Mouse (Mus musculus) left cerebral cortex, postnatal 36 days (tissue): ENCODE measurements around the gene Ptprt. TPM values are rescaled to one million over a fixed set of nuclear protein-coding genes. Genes with fewer than 3 reads are reported as not detected.
A peak's percentile ranks its signal among the peaks of the same experiment; 100 is the strongest.

ENCODE experiments used
- DNase-seq, 2 experiments: peaks; one replicate each; pipeline ENCODE4 v3.0.0; 2021 to 2022; ENCODE audit warnings: low spot score in 2 of 2, mixed read lengths in 1 of 2
- intact Hi-C: fragments of 180-260 bp; cut with DNase I; formaldehyde crosslinking; loops from one replicate; pipeline ENCODE4 v1.15.1; 2025
- total RNA-seq, 2 experiments: library from RNA; stranded (reverse); gene quantifications; 2 replicates each; pipeline ENCODE4 v1.2.3; 2021

Gene Ptprt
- total RNA-seq, 2 experiments from 2014 or later, result 97.5 to 97.9 TPM

DNA sequence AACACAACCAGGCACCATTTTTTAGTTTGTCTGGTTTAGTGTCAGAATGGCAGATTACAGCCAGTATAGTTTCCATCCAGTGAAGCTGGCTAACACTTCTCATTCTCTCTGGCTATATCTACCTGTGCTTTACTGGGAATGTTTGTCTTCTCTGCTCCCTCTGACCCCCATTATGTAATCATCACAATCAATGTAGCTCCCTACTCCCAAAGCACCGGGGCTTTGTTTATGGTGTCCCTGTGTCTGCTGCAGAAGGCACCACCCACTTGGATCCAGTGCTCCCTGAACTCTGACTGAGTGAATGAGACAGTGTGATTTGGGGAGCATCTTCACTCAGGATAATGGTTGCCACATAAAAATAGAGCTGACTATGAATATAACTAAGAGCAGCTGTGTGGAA lies 217.8 kb downstream of the Ptprt start:
- no peak for DNase-seq
- intact Hi-C loops, result no loop called here

DNA sequence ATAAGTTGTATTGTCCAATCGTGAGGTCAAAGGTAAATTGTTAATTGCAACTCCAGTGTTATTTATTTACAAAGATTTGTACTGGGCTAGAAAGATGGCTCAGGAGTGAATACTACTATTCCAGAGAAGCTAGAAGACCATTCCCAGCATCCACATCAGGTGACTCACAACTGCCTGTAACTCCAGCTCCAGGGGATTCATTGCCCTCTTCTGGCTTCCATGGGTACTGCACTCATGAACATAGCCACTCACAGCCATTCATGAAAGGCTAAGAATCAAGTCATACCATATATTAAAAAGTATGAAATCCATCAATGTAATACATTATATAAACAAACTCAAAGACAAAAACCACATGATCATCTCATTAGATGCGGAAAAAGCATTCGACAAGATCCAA lies 224.3 kb downstream of the Ptprt start:
- intact Hi-C loops, result no loop called here
- no peak for DNase-seq

DNA sequence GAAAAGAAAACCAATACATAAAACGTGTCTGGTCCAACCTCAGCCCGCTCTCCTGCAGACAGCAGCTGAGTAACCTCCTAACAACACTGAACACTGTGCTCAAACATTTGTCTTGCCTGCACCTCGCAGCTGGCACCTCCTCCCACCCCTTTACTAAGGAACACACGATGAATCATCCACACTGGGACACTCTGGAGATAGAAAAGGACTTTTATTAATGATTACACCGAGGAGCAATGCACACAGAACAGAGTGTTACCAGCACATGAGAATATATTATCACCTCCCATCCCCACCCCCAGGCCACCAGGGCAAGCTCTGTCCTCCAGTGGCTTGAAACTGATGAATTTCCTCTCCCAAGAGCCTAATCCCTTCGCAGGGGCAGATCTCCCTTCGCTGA lies 230.8 kb downstream of the Ptprt start:
- intact Hi-C loops, result no loop called here
- DNase-seq, result peak; percentile 58 to 65

DNA sequence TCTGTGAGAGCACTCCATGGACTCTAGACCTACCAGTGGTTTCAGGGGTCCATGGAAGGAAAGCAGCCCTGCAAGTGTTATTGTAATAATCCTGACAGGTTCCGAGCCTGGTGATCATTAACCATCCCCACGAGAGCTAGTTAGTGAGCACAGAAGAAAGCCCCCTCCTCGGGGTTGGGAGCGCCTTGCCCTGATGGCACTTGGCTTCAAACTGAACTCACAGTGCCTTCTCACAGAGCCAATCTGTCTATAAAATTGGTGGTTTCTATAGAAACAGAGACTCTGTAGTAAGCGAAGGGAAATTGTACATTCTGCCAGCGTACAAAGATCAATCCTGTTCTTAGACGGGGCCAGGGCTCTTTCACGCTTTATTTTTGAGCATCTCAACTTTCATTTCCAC lies 234.8 kb downstream of the Ptprt start:
- no peak for DNase-seq
- intact Hi-C loops, result no loop called here

DNA sequence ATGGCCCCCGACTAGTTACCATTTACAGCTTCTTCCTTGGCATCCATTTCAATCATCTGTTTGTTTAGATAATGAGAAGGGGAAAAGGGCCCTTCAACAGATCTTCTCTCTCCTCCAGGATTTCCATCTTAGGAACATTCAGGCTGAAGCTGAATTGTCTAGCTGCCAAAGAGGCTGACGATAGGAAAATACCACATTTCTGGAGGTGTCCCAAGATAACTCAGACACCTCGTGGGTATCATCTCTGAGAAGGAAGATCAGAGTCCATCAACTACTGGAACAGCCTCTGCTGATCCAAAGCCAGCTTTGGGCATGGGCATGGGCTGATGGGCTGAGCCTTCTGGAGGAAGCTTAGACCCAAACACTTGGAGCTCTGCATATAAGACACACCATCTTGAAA lies 242.8 kb downstream of the Ptprt start:
- intact Hi-C loops, result no loop called here
- DNase-seq, result no peak

DNA sequence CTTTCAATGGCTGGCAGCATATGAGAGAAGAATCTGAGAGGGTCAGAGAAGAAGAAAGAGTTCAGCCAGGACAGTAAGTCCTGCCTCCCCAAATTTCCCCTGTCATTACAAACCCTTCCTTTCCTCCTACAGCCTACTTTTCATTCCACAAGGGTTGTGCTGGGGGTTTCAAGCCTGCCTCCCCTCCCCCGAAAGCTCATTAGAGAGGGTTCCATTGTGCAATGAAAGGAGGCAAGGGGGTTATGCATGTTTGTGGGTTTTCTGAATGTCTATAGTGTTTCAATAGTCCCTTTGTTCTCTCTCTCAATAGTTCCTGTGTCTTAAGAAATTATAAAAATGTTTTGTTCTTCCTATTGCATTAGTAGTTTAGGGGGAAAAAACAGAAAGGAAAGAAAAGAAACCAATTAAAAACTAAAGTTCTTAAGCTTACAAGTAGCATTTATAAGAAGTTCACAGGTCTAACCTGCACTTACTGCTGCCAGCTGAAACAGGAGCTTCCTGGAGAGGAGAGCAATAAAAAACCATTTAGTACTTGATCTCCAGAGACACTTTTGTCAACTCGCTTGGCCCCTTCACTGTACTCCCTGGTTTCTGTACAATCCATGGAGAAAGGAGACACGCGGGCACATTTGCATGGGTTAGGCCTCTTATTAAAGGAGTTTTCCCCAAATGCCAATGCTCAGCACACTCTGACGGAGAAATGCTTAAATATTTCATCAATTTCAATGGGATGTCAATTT lies 247.7 kb downstream of the Ptprt start:
- DNase-seq, result no peak
- intact Hi-C loops, result no loop called here

DNA sequence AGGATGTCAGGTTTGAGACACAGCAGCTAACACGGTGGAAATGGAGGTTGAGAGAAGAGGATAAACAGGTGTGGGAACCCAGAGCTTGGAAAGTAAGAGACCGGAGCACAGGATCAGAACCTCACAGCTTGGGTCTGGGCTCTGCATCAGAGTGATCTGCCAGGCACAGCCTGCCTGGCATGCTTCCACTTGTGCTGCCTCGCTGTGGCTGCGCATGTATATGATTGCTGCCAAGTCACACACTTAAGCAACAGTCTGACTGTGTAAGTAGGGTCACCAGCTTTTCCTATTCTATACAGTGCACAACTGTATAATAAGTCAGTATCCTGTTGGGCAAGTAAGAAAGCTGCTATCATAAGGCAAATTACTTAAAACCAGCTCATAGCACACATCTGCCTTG lies 249.9 kb downstream of the Ptprt start:
- intact Hi-C loops, result no loop called here

DNA sequence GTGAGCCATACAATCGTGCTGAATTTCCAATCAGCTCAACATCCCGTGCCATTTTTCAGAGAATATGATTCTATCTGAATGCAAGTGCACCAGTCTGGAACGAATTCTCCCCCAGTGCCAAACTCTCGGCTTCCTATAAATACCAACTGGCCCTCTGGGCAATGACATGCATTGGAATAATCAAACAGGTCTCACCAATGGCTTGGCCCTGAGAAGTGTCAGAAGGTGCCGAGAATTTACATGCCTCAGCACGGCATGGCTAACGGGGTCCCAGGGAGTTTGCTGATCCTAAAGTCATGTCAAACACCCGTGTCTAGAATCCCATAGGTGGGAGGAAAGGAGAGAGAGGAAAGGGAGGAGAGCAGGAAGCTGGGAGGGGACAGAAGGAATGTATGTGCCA lies 251.7 kb downstream of the Ptprt start:
- DNase-seq, result no peak
- intact Hi-C loops, result no loop called here

More for the DNA sequence above, 249.9 kb downstream of the Ptprt start:
- peak in 1 of 2 experiments; percentile 19 for DNase-seq

DNA sequence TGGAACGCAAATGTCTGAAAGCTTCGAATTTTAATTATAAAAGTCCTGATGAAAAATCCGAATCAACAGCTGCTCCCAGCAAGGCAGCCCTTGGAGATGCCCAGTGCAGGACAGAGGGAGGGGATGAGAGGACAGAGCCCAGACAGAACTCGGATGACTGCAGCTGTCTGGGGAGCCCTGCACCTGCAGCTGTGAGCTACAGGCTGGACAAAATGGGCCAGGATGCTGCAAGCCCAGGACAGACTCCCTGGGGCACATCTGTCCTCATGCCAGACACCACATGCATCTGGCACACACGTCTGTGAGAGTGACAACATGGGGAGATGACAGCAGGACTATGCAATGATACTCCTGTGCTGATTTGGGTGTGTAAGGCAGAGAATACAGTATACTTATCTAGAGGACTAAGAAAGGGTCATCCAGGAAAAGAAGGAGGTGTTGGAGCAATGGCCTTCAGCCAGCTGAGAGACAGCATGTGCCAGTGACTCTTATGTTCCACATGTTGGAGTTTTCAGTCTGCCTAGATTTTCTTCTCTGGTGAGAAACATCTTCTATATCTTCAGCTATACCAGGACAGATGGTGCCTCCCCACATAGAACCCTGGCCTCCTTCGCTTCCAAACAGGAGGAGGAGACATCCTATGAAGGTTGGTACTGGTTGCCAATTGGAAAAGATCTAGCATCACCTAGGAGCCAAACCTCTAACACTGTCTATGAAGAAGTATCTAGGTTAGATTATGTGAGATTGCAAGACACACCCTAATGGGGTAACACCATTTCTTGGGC lies 259.4 kb downstream of the Ptprt start:
- DNase-seq, result peak; percentile 17 to 27
- intact Hi-C loops, result no loop called here

DNA sequence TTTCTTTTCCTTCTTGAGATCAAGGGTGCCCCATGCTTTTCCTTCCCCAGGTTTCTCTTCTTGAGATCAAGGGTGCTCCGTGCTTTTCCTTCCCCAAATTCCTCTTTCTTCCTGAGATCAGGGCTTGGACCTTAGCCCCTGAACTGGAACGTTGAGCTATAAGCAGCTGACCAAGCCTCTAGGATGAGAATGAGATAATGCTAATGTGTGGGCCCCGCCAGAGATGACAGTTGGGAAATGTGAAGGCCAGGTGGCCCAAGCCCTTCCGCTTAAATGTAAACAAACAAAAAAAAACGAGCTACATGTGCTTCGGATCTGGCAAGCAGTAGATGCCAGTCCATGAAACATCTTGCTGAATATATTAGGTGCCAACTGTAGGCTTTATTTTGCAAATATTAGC lies 266.3 kb downstream of the Ptprt start:
- no peak for DNase-seq
- intact Hi-C loops, result no loop called here

DNA sequence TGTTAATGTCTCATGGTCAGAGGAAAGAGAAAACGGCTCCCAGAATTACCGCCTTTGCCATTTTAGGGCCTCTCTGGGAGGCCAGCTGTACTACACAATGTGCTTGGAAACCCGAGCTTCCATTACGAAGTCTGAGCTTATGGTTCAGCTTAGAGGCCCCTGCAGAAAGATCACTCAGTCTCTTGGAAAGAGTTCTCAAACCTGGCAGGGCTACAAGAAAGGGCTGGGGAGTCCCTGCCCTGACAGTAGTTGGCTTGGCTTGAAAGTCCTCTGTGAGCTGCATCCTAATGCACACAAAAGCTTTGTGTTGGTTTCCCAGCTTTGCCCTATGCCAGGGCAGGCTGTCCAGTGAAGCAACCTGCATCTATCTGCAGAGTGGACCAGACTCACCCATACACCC lies 269.1 kb downstream of the Ptprt start:
- DNase-seq, result no peak
- intact Hi-C loops, result no loop called here

DNA sequence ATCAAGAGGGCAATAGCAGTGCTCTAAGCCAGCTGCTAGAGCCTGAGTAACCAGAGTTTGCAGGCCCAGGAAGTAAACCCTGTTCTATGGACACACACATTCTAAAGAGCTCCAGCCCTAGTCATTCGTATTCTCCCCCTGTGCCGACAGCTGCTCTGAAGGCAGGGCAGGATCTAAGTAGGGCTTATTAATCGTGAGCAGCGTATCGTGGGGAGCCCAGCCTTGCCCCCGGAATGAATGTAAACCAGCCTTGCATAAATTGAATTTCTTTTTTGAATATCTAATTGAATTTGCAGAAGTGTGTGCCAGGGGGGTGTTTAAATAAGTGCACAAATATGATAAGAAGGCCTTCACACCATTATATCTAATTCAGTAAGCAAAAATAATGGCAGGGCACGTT lies 283.6 kb downstream of the Ptprt start:
- intact Hi-C loops, result no loop called here
- no peak for DNase-seq

DNA sequence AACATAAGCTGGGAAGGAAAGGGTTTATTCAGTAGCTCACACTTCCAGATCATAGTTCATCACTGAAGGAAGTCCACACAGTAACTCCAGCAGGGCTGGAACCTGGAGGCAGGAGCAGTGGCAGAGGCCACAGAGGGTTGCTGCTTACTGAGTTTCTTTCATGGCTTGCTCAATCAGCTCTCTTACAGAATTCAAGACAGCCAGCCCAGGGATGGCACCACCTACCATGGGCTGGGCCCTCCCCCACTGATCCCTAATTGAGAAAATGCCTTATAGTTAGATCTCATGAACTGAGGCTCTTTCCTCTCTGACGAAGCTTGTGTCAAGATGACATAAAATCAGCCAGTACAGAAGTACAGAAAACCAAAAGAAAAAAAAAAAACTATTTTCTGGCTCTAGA lies 311.9 kb downstream of the Ptprt start:
- intact Hi-C loops, result no loop called here
- DNase-seq, result no peak

DNA sequence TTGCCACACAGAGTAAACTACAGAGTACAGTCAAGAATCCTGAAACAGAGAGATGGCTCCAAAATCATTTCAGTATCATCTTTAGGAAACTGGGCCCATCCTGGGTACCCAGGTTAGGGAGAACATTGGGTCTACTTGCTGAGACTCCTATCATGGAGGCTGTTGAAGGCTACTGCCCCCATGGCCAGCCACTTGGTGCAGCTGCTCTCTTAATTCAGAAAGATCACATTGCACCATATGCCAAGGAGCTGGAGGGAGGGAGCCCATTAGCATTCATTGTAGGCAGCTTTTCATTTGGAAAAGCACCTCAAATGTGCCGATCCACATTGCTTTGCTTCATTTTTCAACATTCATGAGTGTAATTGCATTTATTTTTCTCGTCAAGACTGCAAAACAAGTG lies 319.1 kb downstream of the Ptprt start:
- intact Hi-C loops, result no loop called here
- no peak for DNase-seq

DNA sequence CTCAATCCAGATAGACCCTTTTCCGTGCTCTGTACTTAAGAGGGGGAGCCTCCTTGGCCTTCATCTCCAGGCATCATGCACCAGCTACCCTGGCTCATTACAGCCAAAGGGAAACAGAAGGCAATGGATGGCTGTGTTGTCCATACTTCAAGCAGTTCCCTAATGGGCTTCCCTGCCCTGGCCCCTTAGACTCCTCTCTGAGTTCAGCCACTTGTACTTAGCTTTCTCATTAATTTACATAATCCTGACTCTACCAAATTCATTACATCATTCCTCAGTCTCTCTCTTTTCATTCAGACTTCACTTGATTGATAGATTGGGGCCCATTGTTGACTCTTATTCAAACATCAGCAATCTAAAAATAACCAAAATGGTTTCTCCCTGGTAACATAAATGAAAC lies 320.7 kb downstream of the Ptprt start:
- intact Hi-C loops, result no loop called here
- no peak for DNase-seq

DNA sequence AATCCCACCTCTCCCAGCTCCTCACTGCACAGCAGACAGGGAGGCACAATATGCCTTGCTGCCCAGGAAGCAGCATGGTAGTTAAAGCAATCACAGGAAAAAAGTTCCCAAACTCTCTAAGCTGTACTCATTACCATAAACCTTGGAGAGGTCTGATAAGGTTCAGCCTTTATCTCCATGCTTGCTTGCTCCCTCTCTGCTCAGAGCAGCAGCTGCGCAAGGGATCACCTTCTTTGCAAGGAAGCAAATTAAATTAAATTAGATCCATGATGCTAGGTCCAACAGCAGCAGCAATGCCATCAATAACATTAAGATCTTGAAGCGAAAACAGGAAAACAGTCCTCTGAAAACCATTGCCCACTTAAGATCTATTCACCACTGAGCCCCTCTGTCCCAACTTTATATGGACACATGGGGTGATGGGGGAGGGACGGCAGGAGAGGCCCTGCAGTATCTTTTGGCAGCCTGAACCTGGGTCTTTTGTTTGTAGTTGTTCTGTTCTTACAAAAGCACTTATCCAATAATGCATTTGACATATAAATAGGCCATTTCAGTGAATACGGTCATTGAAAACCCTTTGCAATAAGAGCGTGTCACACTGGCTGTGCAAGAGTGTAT lies 328.8 kb downstream of the Ptprt start:
- DNase-seq, result no peak
- intact Hi-C loops, result no loop called here

DNA sequence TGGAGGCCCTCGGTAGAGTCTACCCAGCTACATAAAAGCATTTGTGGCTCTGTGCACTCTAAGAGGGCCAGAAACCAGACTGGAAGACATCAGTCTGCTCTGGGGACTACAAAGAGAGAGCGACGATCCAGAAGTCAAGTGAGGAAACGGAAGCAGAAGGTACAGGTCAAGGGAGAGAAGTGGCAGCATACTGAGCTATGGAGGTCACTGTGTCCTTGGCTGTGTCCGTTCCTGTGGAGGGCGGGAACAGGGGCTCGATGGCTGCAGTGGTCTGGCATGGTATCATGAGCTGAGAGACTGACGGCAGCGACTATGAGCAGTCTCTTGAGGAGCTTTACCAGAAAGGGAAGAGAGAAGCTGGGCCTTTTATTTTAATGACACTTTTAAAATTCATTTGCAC lies 331.5 kb downstream of the Ptprt start:
- no peak for DNase-seq
- intact Hi-C loops, result no loop called here

DNA sequence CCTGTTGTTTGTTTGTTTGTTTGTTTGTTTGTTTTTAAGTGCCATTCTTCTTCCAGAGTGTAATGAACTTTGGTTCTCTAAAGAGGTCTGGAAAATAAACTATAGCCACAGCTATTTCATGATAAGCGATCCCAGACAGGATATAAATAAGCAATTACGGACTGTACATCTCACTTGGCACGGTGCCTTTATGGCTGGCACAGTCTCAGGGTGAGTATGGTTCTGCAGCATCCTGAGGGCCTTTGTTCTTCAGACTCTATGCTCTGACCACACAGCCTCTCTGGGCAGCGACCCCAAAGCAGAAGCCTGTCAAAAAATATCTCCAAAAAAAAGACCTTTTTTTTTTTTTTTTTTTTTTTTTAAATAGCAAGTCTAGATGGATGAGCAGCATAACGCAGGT lies 338.5 kb downstream of the Ptprt start:
- intact Hi-C loops, result no loop called here
- no peak for DNase-seq

DNA sequence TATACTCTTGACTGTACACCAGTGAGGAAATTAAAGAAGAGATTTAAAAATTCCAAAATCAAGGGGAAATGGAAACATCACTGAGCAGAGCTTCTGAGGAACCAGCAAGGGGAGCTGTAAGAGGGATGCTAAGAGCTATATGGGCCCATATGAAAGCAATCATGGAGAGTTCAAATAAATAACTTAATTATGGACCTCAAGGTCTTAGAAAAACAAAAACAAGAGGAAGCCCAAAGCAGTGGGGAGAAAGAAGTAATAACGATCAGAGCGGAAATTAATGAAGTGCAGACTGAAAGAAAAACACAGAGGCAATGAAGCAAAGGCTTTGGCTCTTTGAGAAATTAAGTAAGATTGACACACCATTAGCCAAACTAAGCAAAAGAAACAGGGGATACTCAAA lies 353.0 kb downstream of the Ptprt start:
- no peak for DNase-seq
- intact Hi-C loops, result no loop called here

DNA sequence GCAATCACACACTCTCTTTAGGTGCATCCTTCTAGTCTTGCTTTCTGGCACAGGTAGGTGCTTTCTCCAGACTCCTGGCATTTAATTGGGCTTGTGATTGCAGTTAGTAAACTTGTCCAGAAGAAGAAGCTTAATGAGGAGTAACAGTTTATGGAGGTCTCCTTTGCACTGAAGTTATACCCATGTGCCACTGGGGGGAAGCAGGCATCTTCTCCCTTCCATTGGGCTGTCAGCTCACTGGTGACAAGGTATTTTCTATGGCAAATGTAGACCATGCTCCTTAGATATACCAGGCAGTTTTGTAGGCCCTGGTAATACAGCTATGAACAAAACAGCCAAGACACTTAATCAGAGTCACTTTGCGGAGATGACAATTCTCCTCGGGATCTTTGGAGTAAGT lies 366.9 kb downstream of the Ptprt start:
- no peak for DNase-seq
- intact Hi-C loops, result loop anchor here (5.0 kb wide), 1 partner anchor 368 kb away; the partner anchor contains the start of gene Ptprt

DNA sequence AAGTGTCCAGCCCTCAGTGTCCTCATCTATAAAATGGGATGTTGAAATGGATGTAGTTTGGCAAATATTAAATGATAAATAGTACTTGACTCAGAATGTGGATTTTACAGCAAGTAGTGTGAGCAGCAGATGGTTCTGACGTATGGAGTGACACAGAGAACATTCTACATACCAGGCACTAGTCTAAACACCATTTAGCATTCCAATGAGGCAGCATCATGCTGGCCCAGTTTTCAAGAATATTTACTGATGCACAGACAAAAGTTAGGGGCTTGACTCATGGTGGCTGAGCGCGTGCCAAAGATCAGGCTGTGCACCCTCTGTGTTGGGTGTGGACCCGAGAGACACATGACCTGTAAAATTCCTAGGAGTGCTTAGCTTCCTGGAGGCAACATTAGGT lies 378.3 kb downstream of the Ptprt start:
- intact Hi-C loops, result no loop called here
- DNase-seq, result no peak
